ENCODE assay signal across 21 mouse cellular contexts in the genomic region with DNA sequence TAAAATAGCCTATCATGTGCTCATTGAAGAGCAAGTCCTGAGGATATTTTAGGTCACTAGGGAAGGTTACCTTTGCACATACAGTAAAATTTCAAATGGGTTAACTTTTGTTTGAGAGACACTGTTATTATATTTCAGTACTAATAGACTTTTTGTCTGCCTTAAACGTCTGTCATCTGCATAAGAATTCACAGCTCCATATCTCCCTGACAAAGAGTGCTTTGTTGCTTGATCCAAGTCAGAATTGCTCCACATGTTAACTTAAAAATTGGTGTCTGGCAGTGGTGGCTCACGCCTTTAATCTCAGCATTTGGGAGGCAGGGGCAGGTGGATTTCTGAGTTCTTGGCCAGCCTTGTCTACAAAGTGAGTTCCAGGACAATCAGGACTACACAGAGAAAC.
DNase-seq lines count a peak whose midpoint lies in the region; ATAC-seq and TF ChIP-seq lines count a peak whose summit lies in the region.
"Had no signal": no experiment of that assay in that cellular context is flagged by ENCODE, and none has a peak within 500 bp of the region (broad histone marks: within the 10 kb centered on the region; RNA-seq: fewer than 3 reads in every experiment).

No protein-coding gene starts in this region.

- ATAC-seq in forebrain, embryonic 16.5 days, result no peak
- no peak for ATAC-seq in forebrain, embryonic 12.5 days (ENCODE audit: low FRiP score)
- ATAC-seq: forebrain, embryonic 13.5 days had no signal

- H3K9ac ChIP-seq in forebrain, embryonic 16.5 days (replicated peaks; ENCODE audit: low read depth, low read length), result no peak overlapping the region
- no peak overlapping the region for H3K9ac ChIP-seq in forebrain, embryonic 12.5 days
- no peak overlapping the region for H3K9ac ChIP-seq in ES-E14 (ENCODE audit: insufficient read depth, low read depth, low read length, poor library complexity, severe bottlenecking)
- H3K9ac ChIP-seq: embryonic facial prominence, embryonic 13.5 days; embryonic facial prominence, embryonic 15.5 days; forebrain, embryonic 13.5 days had no signal

- no peaks in the 10 kb centered on the region for H3K27me3 ChIP-seq in forebrain, embryonic 16.5 days (replicated peaks; ENCODE audit: control insufficient read depth, insufficient read depth, low read length)
- no peaks in the 10 kb centered on the region for H3K27me3 ChIP-seq in forebrain, embryonic 12.5 days
- H3K27me3 ChIP-seq in heart, embryonic 10.5 days (ENCODE audit: insufficient read depth, poor library complexity, severe bottlenecking), result no peaks in the 10 kb centered on the region
- H3K27me3 ChIP-seq: embryonic facial prominence, embryonic 13.5 days; embryonic facial prominence, embryonic 15.5 days; forebrain, embryonic 13.5 days had no signal

- WGBS in forebrain, embryonic 16.5 days, result 24% methylated on average over 2 of the region's 2 CpGs
- 55% methylated on average over 2 of the region's 2 CpGs for WGBS in forebrain, embryonic 12.5 days
- 58% methylated on average over 2 of the region's 2 CpGs for WGBS in heart, embryonic 10.5 days

- no peak overlapping the region for H3K4me2 ChIP-seq in forebrain, embryonic 16.5 days (ENCODE audit: low read length)
- no peak overlapping the region for H3K4me2 ChIP-seq in forebrain, embryonic 12.5 days
- H3K4me2 ChIP-seq: embryonic facial prominence, embryonic 13.5 days; embryonic facial prominence, embryonic 15.5 days; forebrain, embryonic 13.5 days had no signal

- no peaks in the 10 kb centered on the region for H3K36me3 ChIP-seq in forebrain, embryonic 16.5 days (ENCODE audit: control insufficient read depth, insufficient read depth)
- no peaks in the 10 kb centered on the region for H3K36me3 ChIP-seq in forebrain, embryonic 12.5 days (replicated peaks)
- H3K36me3 ChIP-seq in ES-E14 (ENCODE audit: control insufficient read depth, insufficient read depth, low read length, poor library complexity, severe bottlenecking), result no peaks in the 10 kb centered on the region
- H3K36me3 ChIP-seq in heart, embryonic 10.5 days, result no peaks in the 10 kb centered on the region
- H3K36me3 ChIP-seq: embryonic facial prominence, embryonic 13.5 days; embryonic facial prominence, embryonic 15.5 days had no signal

- H3K4me1 ChIP-seq in forebrain, embryonic 16.5 days (replicated peaks; ENCODE audit: control insufficient read depth, insufficient read depth, low read length), result peaks cover 4% of the 10 kb centered on the region
- H3K4me1 ChIP-seq in forebrain, embryonic 12.5 days, result peaks cover 8% of the 10 kb centered on the region; the same call in 1 of the 2 replicates
- H3K4me1 ChIP-seq in ES-E14 (ENCODE audit: control insufficient read depth in 2 of 2, insufficient read depth in 2 of 2, low read length in 2 of 2, poor library complexity in 1 of 2), result no peaks in the 10 kb centered on the region
- no peaks in the 10 kb centered on the region for H3K4me1 ChIP-seq in heart, embryonic 10.5 days
- H3K4me1 ChIP-seq: embryonic facial prominence, embryonic 13.5 days; embryonic facial prominence, embryonic 15.5 days had no signal

- in situ Hi-C loops in ES-E14 (cut with MboI; ENCODE audit: low sequenced_read_pairs in 2 of 2, unreplicated experiment in 2 of 2), result no loop called here

- H3K4me3 ChIP-seq in forebrain, embryonic 16.5 days (replicated peaks; ENCODE audit: low read length), result no peak overlapping the region
- no peak overlapping the region for H3K4me3 ChIP-seq in forebrain, embryonic 12.5 days (replicated peaks)
- H3K4me3 ChIP-seq in ES-E14 (ENCODE audit: insufficient read depth in 1 of 2, low read depth in 1 of 2, low read length in 2 of 2, poor library complexity in 1 of 2, severe bottlenecking in 1 of 2), result no peak overlapping the region
- H3K4me3 ChIP-seq in heart, embryonic 10.5 days, result no peak overlapping the region
- H3K4me3 ChIP-seq: embryonic facial prominence, embryonic 13.5 days; embryonic facial prominence, embryonic 15.5 days; erythroblast, embryonic 14.5 days; forebrain, embryonic 13.5 days had no signal

- H3K9me3 ChIP-seq in forebrain, embryonic 16.5 days (ENCODE audit: control insufficient read depth, low read length), result no peaks in the 10 kb centered on the region
- H3K9me3 ChIP-seq in forebrain, embryonic 12.5 days, result no peaks in the 10 kb centered on the region
- no peaks in the 10 kb centered on the region for H3K9me3 ChIP-seq in ES-E14 (ENCODE audit: control insufficient read depth, insufficient read depth, low read depth, low read length)
- H3K9me3 ChIP-seq in heart, embryonic 10.5 days, result no peaks in the 10 kb centered on the region
- H3K9me3 ChIP-seq: embryonic facial prominence, embryonic 13.5 days; embryonic facial prominence, embryonic 15.5 days; forebrain, embryonic 13.5 days had no signal

- peak; percentile 23 for DNase-seq in ES-CJ7 (ENCODE audit: low read depth, low spot score)
- DNase-seq in ES-E14 (ENCODE audit: low read depth, low spot score), result peak; percentile 11
- DNase-seq in ZHBTc4 (ENCODE audit: low read depth, low spot score), result peak; percentile 50
- DNase-seq in heart, embryonic 10.5 days (ENCODE audit: low spot score), result no peak
- no peak for DNase-seq in spleen, postnatal 14 days (ENCODE audit: low spot score in 2 of 2)
- DNase-seq: adrenal gland, adult 2 months; adrenal gland, postnatal 10 days; adrenal gland, postnatal 25 days; cerebellum, adult 11 months; cerebellum, adult 18-20 months; cerebellum, adult 8-10 months; cerebellum, adult 9-11 months; cerebellum, postnatal 14 days; cerebellum, postnatal 36 days; embryo, embryonic 11 days had no signal

- peak overlapping the region; percentile 60; the same call in 1 of the 2 replicates for H3K27ac ChIP-seq in forebrain, embryonic 16.5 days (ENCODE audit: low read length)
- no peak overlapping the region for H3K27ac ChIP-seq in forebrain, embryonic 12.5 days
- no peak overlapping the region for H3K27ac ChIP-seq in ES-E14 (ENCODE audit: insufficient read depth, low read depth, low read length, poor library complexity, severe bottlenecking)
- H3K27ac ChIP-seq in heart, embryonic 10.5 days, result no peak overlapping the region
- H3K27ac ChIP-seq: embryonic facial prominence, embryonic 13.5 days; embryonic facial prominence, embryonic 15.5 days; forebrain, embryonic 13.5 days had no signal

TF ChIP-seq in ES-E14, 5 proteins besides CTCF, POLR2A, EP300 and RAD21:
- no peak for TF ChIP-seq ZC3H11A (IDR thresholded peaks at IDR 0.05; ENCODE audit: borderline replicate concordance, low read depth, low read length)
- TF ChIP-seq HCFC1 (IDR thresholded peaks at IDR 0.05; ENCODE audit: borderline replicate concordance, insufficient read depth, low read length), result no peak
- no peak for TF ChIP-seq CHD2 (IDR thresholded peaks at IDR 0.05; ENCODE audit: low read depth, low read length)
- TF ChIP-seq ZNF384 (IDR thresholded peaks at IDR 0.05; ENCODE audit: low read depth, low read length), result no peak
- TF ChIP-seq MAFK (IDR thresholded peaks at IDR 0.05; ENCODE audit: insufficient read depth, low read depth, low read length), result no peak

Comparison
In these comparisons a context has a peak if more than half of its experiments do, and no peak if none do; other contexts are left out.
1. DNase-seq: peak in ES-CJ7 (single experiment), ES-E14 (single experiment) and ZHBTc4 (single experiment); none in heart, embryonic 10.5 days (single experiment) and spleen, postnatal 14 days (0 of 2).